Mouse (Mus musculus) kidney, adult 18-20 months (tissue): Measurements from ENCODE around the gene Samd5.
A peak's percentile ranks its signal among the peaks of the same experiment; 100 is the strongest.

Experiments used
- DNase-seq: peaks from one replicate; pipeline ENCODE4 v3.0.0; 2021

Gene Samd5

DNA sequence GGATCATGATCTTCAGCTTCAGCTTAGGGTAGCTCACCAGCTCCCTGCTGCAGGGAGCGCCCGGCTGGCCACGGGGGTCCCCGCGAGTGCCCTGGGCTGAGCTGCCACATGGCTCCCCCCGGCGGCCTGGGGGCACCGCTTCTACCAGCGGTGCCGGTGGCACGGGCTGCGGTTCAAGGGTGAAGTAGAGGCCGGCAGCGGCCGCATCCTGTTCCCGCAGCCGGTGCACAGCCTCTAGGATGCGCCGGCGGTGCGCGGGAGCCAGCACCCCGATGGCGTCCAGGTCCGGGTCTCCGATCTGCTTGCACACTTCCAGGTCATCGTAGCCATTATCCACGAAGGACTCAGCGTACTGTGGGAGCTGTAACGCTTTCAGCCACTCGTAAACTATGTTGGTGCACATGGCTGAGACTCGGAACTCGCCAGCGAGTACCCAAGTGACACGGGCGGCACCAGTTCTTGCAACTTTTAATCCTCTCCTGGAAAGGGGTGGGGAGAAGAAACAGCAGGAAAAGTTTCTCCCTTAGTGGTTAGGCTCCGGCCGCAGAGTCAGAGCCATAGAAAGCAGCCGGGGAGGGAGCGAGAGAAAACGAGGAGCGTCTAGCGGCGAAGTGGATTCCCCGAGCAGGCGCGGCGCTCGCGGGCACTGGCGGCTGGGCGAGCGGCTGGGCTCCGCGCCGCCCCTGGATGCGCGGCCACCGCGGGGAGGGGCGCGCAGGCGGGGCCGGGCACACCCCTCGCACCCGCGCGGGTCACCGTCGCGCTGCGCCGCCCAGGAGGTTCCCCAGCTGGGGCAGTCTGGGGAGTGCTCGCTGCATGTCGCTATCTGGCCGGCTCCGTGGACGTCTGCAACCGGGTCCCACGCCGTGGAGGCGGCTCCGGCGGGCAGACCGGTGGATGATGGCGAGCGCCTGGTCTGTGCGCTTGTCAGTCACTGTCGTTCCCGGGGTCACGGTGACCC lies at the start of gene Samd5:
Gene Samd5, minus strand, starts transcription at position 648 of the 961 bp plus-strand sequence.
- peak; percentile 39 for DNase-seq

- no peak for DNase-seq
Measured at GRCm38 (mm10) chr10:9722519-9723303, 47.7 kb upstream of the Samd5 start.

GRCm38 (mm10) chr10:9720027-9720426 lies 45.0 kb upstream of the Samd5 start:
- no peak for DNase-seq

DNA sequence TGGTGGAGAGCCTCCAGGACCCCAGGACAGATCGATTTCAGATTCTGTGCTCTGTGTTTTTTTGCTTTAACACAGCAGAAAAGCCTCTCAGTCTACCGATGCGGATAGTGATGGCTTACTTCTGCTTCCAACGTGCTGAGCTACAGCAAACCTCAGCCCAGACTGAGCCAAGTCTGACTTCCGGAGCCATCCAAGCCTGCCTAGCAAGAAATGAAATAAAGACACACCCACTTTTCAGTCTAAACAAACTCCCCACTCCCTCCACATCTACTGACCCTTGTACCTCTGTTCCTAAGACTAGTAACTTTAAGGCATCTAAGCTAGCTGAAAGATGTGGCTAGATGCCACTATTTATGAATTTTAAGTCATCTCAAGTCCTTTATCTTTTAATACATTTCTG lies 43.1 kb upstream of the Samd5 start:
- no peak for DNase-seq

DNA sequence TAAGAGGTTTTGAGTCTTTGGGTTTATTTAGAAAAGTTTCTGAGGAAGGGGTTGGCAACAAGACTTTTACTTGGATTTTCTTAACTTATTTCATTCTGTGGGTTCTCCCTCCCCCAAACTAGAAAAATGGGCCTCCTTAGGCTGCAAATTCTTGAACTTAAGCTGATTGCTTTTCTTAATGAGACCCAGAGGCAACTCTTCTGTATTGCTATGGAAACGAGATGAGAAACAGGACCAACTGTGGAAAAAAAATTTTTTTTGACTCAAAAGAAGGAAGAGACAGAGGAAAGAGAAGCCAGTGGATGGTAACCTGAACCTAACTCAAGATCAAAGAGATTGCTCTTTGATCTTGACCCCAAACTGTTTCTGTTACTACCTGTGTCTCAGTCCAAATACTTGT lies 29.9 kb upstream of the Samd5 start:
- DNase-seq: no peak

DNA sequence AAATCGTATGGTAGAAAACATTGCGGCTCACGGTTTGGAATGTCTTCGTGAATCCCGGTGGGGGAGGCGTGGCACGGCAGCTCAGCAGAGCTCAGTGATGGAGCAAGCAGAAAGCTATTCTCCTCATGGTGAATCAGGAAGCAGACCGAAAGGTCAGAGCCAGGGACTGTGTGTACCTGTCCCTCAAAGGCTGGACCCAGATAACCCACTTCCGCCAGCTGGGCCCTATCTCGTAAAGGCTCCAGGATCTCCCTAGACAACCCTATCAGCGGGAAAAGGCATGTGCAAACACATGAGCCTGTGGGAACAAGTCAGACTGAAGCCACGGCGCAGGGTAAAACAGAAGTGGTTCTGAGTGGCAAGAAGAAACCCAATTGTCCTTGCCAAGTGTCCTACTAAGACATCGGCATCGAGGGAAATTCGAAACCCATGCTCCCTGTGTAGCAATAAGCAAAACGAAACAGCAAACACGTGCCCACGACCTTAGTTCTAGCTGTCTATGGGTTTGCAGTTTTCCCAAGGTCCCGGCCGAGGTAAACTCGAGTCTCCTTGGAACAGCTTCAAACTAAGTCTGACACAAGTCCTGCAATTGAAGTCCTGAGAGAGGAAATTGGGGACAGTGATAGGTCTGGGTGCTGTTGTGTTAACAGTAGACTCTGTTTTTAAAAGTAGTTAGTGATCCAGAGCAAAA lies 24.2 kb upstream of the Samd5 start:
- no peak for DNase-seq

GRCm38 (mm10) chr10:9698141-9698540 lies 23.1 kb upstream of the Samd5 start:
- DNase-seq: no peak

DNA sequence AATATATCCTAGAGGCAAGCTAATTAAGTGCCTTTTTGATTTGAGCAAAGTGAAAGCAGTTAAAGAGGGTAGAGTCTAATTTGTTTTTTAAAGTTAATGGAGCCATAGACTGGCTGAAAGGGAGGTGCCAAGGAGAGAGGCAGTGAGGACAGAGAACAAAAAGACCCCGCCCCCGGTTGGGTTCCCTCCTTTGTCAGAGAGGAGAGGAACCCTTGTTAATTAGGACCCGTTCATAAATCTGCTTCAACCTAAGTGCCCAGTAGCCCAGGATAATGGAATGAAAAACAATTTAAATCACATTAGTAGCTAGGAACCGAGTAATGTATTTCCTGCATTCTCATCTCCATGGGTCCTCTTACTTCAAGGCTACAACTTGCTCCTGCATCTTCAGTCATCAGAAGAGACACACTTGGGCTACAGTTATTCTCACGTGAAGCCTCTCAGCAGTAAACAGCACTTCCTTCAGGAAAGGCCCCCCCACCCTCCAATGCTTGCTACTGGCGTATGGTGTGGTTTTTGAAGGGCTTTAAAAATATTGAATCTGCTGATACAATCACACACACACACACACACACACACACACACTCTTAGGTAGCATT lies 21.6 kb upstream of the Samd5 start:
- no peak for DNase-seq

DNA sequence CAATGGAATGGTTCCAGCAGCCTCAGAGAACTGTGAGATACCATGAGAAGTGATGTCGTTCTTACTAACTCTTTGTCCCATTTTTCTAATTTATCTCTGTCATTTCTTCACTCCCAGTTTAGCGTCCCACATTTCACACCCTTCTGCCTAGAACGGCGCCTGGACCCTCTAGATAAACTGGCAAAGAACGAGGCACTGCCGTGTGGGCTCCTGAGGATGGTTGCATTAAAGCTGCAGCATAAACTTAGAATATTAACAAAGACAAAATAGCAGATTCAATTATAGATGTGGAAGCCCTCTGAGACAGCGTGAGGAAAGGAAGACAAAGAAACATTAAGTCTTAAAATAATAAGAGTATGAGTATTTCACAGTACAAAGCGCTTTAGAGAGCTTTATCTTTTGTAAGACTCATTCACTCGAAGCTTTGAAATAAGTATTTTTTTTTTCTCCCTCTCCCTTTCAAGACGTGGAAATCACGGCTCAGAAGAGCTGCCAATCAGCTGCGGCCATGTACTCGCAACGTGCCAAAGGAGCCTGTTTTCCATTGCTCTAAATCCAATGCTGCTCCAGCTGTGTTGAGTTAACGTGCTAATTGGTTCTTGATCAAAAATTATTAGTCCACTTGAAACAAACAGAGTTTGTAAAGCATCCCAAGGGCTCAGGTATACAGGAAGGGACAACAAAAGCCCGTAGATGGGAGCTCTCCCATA lies 19.1 kb upstream of the Samd5 start:
- DNase-seq: no peak

DNA sequence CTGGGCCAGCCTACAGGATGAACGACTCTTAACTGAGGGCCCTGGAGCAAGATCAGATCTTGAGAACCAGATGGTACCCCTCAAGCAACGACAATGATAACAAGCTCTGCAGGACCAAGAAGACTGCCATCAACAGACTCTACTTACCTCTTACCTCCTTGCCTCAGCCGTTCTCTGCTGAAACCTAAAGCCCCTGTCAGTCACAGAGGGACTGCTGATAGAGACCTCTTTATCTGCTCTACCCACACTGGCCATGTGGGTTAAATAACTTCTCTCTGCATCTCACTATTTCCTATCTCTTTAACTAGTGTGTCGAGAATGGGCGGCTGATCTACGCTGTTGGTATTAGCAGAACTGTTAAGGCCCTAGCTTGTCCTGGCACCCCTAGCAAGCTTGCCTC lies 5.9 kb upstream of the Samd5 start:
- no peak for DNase-seq

DNA sequence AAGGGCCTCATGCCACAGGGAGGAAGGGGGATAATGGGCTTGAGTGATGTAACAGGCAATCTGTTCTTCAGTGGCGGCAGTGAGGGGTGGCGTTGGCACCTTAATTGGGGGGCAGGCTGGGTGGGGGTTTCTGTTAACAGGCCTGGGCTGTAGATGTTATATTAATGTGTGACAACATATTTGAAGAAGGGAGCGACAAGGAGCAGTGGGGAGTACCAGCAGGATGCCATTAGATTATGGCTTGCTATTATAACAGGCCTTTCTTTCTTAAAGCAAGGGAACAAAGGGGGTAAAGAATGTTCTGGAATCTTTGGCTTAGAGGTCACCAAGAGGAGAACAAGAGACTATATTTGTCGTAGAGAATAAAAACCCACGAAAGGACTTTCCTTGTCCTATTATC lies 4.9 kb upstream of the Samd5 start:
- DNase-seq: no peak

DNA sequence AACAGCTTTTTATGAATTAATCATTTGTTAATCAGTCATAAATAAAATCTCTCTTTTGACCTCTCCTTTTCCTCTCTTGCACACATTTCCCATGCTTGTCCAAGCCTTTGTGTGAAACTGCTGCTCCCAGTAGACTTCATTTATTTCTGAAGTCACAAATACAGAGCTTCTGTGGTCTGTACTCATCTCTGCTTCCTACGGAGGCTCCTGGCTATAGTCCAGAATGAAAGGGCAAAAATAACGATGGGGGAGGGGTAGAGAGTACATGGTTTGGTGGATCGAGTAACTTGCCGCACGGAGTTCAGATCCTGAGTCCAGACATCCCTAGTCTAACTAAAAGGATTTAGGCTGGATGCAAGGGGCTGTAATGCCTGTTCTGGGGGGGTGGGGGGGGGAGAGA lies 3.1 kb upstream of the Samd5 start:
- DNase-seq: no peak

DNA sequence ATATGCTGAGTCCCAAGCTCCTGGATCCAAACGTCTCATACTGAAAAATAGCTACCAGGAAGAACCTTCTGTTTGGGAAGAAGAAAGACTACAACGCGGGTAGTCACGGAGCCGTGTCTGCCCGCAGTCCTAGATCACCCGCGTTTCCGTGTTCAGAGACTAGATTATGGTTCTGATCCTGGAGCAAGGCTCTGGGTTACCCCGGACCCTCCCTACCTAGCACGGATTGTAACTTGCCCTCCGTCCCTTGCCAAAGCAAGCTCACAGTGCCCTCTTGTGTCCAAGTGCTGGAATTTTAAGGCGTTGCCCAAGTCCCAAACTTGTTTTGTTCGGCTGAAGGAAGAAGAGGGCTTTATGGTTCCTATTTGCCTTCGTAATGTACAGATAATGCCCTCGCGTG lies 1.9 kb upstream of the Samd5 start:
- DNase-seq: peak; percentile 66

GRCm38 (mm10) chr10:9676418-9676786 lies 1.4 kb upstream of the Samd5 start:
- DNase-seq: no peak

DNA sequence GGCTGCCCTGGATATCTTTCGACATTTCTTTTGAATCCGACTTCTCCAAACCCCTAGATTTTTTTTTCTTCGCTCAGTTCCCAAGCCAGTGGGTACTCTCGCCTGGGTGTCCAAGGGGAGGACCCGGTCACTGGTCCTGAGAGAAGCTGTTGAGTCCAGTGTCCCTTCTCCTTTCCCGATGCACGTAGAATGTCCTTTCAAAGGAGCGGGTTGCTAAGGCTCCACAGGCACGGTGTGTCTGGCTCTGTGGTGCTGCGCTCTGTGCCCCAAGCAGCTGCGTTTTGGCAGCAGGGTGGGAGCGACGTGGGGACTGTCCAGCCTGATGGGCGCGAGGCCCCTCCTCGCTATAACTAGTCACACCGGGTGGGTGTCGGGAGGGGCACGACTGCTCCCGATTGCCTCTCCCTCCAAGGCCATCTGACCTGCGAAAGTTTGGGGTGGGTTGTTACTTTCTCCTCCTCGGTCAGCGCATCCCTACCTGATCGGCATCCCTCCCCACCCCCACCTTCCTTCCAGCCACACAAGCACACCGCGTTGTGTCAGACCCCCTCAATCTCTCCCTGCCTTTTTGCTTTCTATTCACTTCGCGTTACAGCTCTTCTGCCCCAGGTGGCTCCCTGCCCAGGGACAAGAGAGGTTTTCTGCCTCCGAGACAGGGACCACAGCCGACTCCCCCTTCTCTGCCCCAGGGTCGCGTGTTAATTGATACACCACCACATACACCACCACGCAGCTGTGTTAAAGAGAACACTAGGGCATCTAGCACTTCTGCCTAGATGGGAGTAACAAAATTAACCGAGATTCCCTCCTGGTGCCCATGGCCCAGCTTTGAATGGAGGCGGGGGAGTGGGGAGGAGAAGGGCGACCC lies 776 bp upstream of the Samd5 start:
- DNase-seq: no peak

- no peak for DNase-seq
Measured at GRCm38 (mm10) chr10:9673276-9673675, 1.7 kb downstream of the Samd5 start.

DNA sequence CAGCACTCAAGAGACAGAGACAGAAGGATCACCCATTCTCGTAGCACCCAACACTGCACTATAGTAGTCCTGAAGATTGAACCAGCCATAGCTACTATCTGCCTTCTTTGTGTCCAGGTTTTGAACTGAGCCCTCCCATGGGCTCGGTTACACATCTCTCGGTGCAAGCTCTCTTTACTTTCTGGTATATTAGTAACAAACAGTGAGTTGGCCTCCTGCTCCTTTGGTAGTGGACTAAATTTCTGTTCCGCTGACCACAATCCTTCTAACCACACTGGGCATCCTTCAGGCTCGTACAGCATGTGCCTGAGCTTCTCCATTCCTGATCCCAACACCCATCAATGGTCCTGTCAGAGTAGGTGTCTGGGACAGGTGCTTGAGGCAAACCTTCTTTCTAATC lies 2.3 kb downstream of the Samd5 start:
- DNase-seq: no peak

DNA sequence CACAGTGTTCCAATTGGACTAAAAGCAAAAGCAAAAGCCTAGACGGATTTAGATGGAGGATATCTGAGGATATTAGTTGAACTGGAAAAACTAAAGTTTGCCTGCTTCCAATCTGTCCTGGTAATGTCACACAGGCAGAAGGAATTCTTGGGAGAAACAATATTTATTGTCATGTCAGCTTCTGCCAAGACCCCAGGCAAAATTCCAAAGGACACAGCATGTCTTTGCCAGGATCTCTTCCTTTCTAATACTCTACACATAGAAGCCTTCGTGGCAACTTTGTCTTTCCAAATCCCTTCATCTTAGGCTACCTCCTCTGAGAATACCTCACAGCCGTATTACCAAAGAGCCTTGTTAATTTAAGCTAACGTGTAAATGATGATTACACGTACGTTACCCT lies 4.7 kb downstream of the Samd5 start:
- DNase-seq: no peak

DNA sequence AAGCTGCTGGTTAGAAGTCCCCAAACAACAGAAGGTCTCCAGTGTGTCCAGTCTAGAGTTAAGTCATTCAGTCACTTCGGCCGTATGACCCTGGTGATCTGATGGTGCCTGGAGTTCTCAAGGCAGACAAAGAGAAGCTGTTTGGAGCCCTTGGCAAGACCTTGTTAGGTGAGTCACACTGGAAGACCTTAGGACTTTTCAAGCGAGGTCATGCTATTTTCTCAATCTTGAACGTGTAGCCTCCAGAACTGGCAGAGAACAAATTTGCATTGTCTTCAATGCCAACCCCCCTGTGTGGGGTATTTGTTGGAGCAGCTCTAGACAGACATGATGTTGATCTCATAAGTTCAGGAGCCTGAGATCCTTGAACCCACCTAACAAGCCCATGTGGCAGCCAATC lies 6.2 kb downstream of the Samd5 start:
- no peak for DNase-seq

GRCm38 (mm10) chr10:9652946-9653345 lies 22.1 kb downstream of the Samd5 start:
- DNase-seq: no peak

- no peak for DNase-seq
Measured at GRCm38 (mm10) chr10:9650050-9650825, 24.8 kb downstream of the Samd5 start.
